Mouse (Mus musculus) stomach, embryonic 15.5 days (tissue): ENCODE measurements around the gene Plekhb1. TPM values are rescaled to one million over a fixed set of nuclear protein-coding genes. Genes with fewer than 3 reads are reported as not detected.

Source experiments
- ATAC-seq: fragments of 200-750 bp; cut with Nextera tagmentation; 2 replicates; pipeline ENCODE4 v1.8.0; 2017; ENCODE audit warnings: low read depth, moderate number of reproducible peaks, moderate TSS enrichment; ENCODE audit not compliant: insufficient read depth, low FRiP score
- H3K27ac ChIP-seq: fragments of 300-500 bp; sonication (generic); 2 replicates; pipeline ENCODE4 v1.5.1; 2015; ENCODE audit warnings: mild to moderate bottlenecking, inconsistent platforms
- H3K27me3 ChIP-seq: fragments of 300-500 bp; sonication (generic); replicated peaks from 2 replicates; pipeline ENCODE4 v1.6.1; 2015; ENCODE audit warnings: inconsistent platforms
- H3K36me3 ChIP-seq: fragments of 300-500 bp; sonication (generic); 2 replicates; pipeline ENCODE4 v1.6.1; 2015; ENCODE audit warnings: inconsistent platforms
- H3K4me1 ChIP-seq: fragments of 300-500 bp; sonication (generic); 2 replicates; pipeline ENCODE4 v1.6.1; 2015; ENCODE audit warnings: inconsistent platforms
- H3K4me2 ChIP-seq: fragments of 300-500 bp; sonication (generic); 2 replicates; pipeline ENCODE4 v1.6.1; 2015; ENCODE audit warnings: mild to moderate bottlenecking, inconsistent platforms
- H3K4me3 ChIP-seq: fragments of 300-500 bp; sonication (generic); replicated peaks from 2 replicates; pipeline ENCODE4 v1.5.1; 2015; ENCODE audit warnings: inconsistent platforms
- H3K9ac ChIP-seq: fragments of 300-500 bp; sonication (generic); 2 replicates; pipeline ENCODE4 v1.6.1; 2015; ENCODE audit warnings: inconsistent platforms
- H3K9me3 ChIP-seq: fragments of 300-500 bp; sonication (generic); 2 replicates; pipeline ENCODE4 v1.6.1; 2016; ENCODE audit warnings: inconsistent platforms
- WGBS: fragments of 180-500 bp; shearing (Covaris S2); methylation state at CpG from one replicate; pipeline ENCODE4 v1.1.7; 2015; 5-methylcytosine and 5-hydroxymethylcytosine counted together
- polyA plus RNA-seq: library from polyadenylated mRNA; unstranded; fragments of >200 nt; fragmentation: Nextera tagmentation; extraction: Ambion mirVana; gene quantifications from 2 replicates; pipeline ENCODE4 v1.2.1, GENCODE M21; 2015

Plekhb1 gene
- polyA plus RNA-seq, 1 experiment from 2014 or later = 15.0 TPM

GRCm38 (mm10) chr7:100608130-100608741 is 54.0 kb downstream of the Plekhb1 start, which contains the start of gene Mrpl48:
TSS of gene Mrpl48 (minus strand) at chr7:100608301.
- Histone ChIP-seq H3K4me2 (peak within 1 kb of the TSS; percentile 65), H3K27ac (peak within 1 kb of the TSS; percentile 99), H3K9ac (peak within 1 kb of the TSS; percentile 100), H3K36me3 (no peaks in the 10 kb centered on the region), H3K27me3 (no peaks in the 10 kb centered on the region), H3K4me1 (peaks cover 7% of the 10 kb centered on the region; the same call in 1 of the 2 replicates), H3K9me3 (no peaks in the 10 kb centered on the region), H3K4me3 (peak within 1 kb of the TSS; percentile 93)
- WGBS = 1% methylated on average over 43 of the region's 43 CpGs
- peak; percentile 24 for ATAC-seq

- Histone ChIP-seq H3K27me3 (no peaks in the 10 kb centered on the region), H3K4me2 (peak within 1 kb of the TSS; percentile 65), H3K27ac (peak within 1 kb of the TSS; percentile 99), H3K4me3 (peak within 1 kb of the TSS; percentile 93), H3K9me3 (no peaks in the 10 kb centered on the region), H3K4me1 (peaks cover 7% of the 10 kb centered on the region; the same call in 1 of the 2 replicates), H3K36me3 (no peaks in the 10 kb centered on the region), H3K9ac (peak within 1 kb of the TSS; percentile 100)
- under 1% methylated on average over 102 of the region's 105 CpGs for WGBS
- peak; percentile 96 for ATAC-seq
These were observed 54.7 kb downstream of the Plekhb1 start, which contains the start of gene Rab6a for GRCm38 (mm10) chr7:100607214-100608129. TSS of gene Rab6a (plus strand) at chr7:100607410.

- 56% methylated on average over 5 of the region's 5 CpGs for WGBS
- H3K36me3 ChIP-seq = no peaks in the 10 kb centered on the region
- no peak overlapping the region for H3K4me3 ChIP-seq
- no peaks in the 10 kb centered on the region for H3K4me1 ChIP-seq
- no peaks in the 10 kb centered on the region for H3K9me3 ChIP-seq
- H3K27ac ChIP-seq = no peak overlapping the region
- no peak for ATAC-seq
- H3K4me2 ChIP-seq = no peak overlapping the region
- H3K27me3 ChIP-seq = no peaks in the 10 kb centered on the region
- no peak overlapping the region for H3K9ac ChIP-seq
These were observed 62.0 kb downstream of the Plekhb1 start for GRCm38 (mm10) chr7:100600211-100600610.

- Histone ChIP-seq H3K9ac (no peak overlapping the region), H3K27ac (no peak overlapping the region), H3K4me3 (no peak overlapping the region), H3K27me3 (no peaks in the 10 kb centered on the region), H3K4me2 (no peak overlapping the region), H3K4me1 (no peaks in the 10 kb centered on the region), H3K36me3 (no peaks in the 10 kb centered on the region), H3K9me3 (no peaks in the 10 kb centered on the region)
- no peak for ATAC-seq
These were observed 68.9 kb downstream of the Plekhb1 start for GRCm38 (mm10) chr7:100593349-100593748.

Other genes starting within 250 kb of the Plekhb1 start
- gene Ucp3, start 189.4 kb downstream of the Plekhb1 start, polyA plus RNA-seq = 0.05 TPM in 2 replicates
- gene Ucp2, start 169.1 kb downstream of the Plekhb1 start, polyA plus RNA-seq = 308 and 326 TPM in 2 replicates
- gene Dnajb13, start 147.5 kb downstream of the Plekhb1 start, polyA plus RNA-seq = 0.52 and 0.74 TPM in 2 replicates
- 31.5 and 32.7 TPM in 2 replicates for gene Coa4, start 125.3 kb downstream of the Plekhb1 start, polyA plus RNA-seq
- gene Rab6a, start 55.0 kb downstream of the Plekhb1 start, polyA plus RNA-seq = 100 and 107 TPM in 2 replicates
- gene Mrpl48, start 54.1 kb downstream of the Plekhb1 start, polyA plus RNA-seq = 77.3 and 85.9 TPM in 2 replicates
- 33.3 and 39.0 TPM in 2 replicates for gene Fam168a, start 44.2 kb upstream of the Plekhb1 start, polyA plus RNA-seq
- gene Relt, start 201.0 kb upstream of the Plekhb1 start, polyA plus RNA-seq = 3.2 and 4.1 TPM in 2 replicates